Mouse (Mus musculus) activated CD4-positive, CD25-positive, alpha-beta regulatory T cell, adult 9 weeks (primary cell): ENCODE data around the gene Phyhipl. TPM values are rescaled to one million over a fixed set of nuclear protein-coding genes. Genes with fewer than 3 reads are reported as not detected.

ENCODE experiments used
- polyA plus RNA-seq: library from polyadenylated mRNA; unstranded; fragments of 100-300 nt; shearing (Covaris generic); gene quantifications from one replicate; pipeline ENCODE4 v1.2.1, GENCODE M21; 2017

Gene Phyhipl
- polyA plus RNA-seq = not detected

GRCm38 (mm10) chr10:70655828-70656227 lies at the start of gene Phyhipl:
Phyhipl (minus strand) TSS chr10:70655965.

Other genes with a start within 250 kb of the Phyhipl start
- gene Fam13c, start 215.5 kb downstream of the Phyhipl start, polyA plus RNA-seq = not detected